Mouse (Mus musculus) embryonic facial prominence, embryonic 13.5 days (tissue): ENCODE results near the gene Dnaic1. TPM values are rescaled to one million over a fixed set of nuclear protein-coding genes. Genes with fewer than 3 reads are reported as not detected.
A peak's percentile ranks its signal among the peaks of the same experiment; 100 is the strongest.

Source experiments
- ATAC-seq: fragments of 200-750 bp; cut with Nextera tagmentation; 2 replicates; pipeline ENCODE4 v1.8.0; 2017; ENCODE audit warnings: low read depth; ENCODE audit not compliant: insufficient number of reproducible peaks, insufficient read depth, low FRiP score, low TSS enrichment
- H3K27ac ChIP-seq: fragments of 300-500 bp; sonication (generic); 2 replicates; pipeline ENCODE4 v1.5.1; 2015; ENCODE audit warnings: moderate library complexity, mild to moderate bottlenecking, inconsistent platforms
- H3K27me3 ChIP-seq: fragments of 300-500 bp; sonication (generic); 2 replicates; pipeline ENCODE4 v1.6.1; 2015; ENCODE audit warnings: mild to moderate bottlenecking, inconsistent platforms
- H3K36me3 ChIP-seq: fragments of 300-500 bp; sonication (generic); 2 replicates; pipeline ENCODE4 v1.6.1; 2015; ENCODE audit warnings: mild to moderate bottlenecking, inconsistent platforms
- H3K4me1 ChIP-seq: fragments of 300-500 bp; sonication (generic); 2 replicates; pipeline ENCODE4 v1.6.1; 2015; ENCODE audit warnings: inconsistent platforms
- H3K4me2 ChIP-seq: fragments of 300-500 bp; sonication (generic); 2 replicates; pipeline ENCODE4 v1.6.1; 2015; ENCODE audit warnings: moderate library complexity, mild to moderate bottlenecking, inconsistent platforms
- H3K4me3 ChIP-seq: fragments of 300-500 bp; sonication (generic); 2 replicates; pipeline ENCODE4 v1.5.1; 2015; ENCODE audit warnings: mild to moderate bottlenecking, inconsistent platforms
- H3K9ac ChIP-seq: fragments of 300-500 bp; sonication (generic); 2 replicates; pipeline ENCODE4 v1.6.1; 2015; ENCODE audit warnings: mild to moderate bottlenecking, inconsistent platforms
- H3K9me3 ChIP-seq: fragments of 300-500 bp; sonication (generic); 2 replicates; pipeline ENCODE4 v1.6.1; 2016; ENCODE audit warnings: inconsistent platforms
- WGBS: fragments of 180-500 bp; shearing (Covaris S2); methylation state at CpG from one replicate; pipeline ENCODE4 v1.1.7; 2015; ENCODE audit warnings: mixed read lengths; 5-methylcytosine and 5-hydroxymethylcytosine counted together
- polyA plus RNA-seq: library from polyadenylated mRNA; unstranded; fragments of >200 nt; fragmentation: Nextera tagmentation; extraction: Ambion mirVana; gene quantifications from 2 replicates; pipeline ENCODE4 v1.2.1, GENCODE M21; 2015

Dnaic1 gene
- polyA plus RNA-seq, 1 experiment from 2014 or later = 1.3 TPM

DNA sequence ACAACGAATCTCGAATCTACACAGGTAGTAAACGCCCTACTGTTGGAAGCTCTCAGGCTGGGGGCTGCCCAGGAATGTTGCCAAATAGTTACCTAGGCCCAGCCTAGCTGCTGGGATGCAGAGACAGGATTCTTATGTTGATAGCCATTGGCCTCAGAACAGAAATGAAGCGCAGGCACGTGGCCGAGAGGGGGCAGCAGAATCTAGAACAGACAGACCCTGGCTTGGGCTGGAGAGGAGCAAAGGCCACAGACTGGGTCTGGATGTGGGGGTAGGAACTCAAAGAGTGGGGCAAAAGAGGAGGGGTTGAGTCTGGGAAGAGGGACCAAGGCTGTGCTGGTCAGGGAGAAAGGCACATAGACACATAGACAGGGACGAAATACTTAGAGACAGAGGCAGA, 84.6 kb downstream of the Dnaic1 start:
- H3K4me2 ChIP-seq = no peak overlapping the region
- H3K36me3 ChIP-seq = peaks cover 10% of the 10 kb centered on the region
- ATAC-seq = no peak
- H3K9me3 ChIP-seq = no peaks in the 10 kb centered on the region
- no peak overlapping the region for H3K4me3 ChIP-seq
- H3K27me3 ChIP-seq = peaks cover 7% of the 10 kb centered on the region; the same call in 1 of the 2 replicates
- H3K4me1 ChIP-seq = peaks cover 32% of the 10 kb centered on the region
- WGBS = 10% methylated on average over 7 of the region's 7 CpGs
- H3K27ac ChIP-seq = no peak overlapping the region
- H3K9ac ChIP-seq = no peak overlapping the region

GRCm38 (mm10) chr4:41655525-41655924, 86.0 kb downstream of the Dnaic1 start:
- 44% methylated on average over 2 of the region's 2 CpGs for WGBS

DNA sequence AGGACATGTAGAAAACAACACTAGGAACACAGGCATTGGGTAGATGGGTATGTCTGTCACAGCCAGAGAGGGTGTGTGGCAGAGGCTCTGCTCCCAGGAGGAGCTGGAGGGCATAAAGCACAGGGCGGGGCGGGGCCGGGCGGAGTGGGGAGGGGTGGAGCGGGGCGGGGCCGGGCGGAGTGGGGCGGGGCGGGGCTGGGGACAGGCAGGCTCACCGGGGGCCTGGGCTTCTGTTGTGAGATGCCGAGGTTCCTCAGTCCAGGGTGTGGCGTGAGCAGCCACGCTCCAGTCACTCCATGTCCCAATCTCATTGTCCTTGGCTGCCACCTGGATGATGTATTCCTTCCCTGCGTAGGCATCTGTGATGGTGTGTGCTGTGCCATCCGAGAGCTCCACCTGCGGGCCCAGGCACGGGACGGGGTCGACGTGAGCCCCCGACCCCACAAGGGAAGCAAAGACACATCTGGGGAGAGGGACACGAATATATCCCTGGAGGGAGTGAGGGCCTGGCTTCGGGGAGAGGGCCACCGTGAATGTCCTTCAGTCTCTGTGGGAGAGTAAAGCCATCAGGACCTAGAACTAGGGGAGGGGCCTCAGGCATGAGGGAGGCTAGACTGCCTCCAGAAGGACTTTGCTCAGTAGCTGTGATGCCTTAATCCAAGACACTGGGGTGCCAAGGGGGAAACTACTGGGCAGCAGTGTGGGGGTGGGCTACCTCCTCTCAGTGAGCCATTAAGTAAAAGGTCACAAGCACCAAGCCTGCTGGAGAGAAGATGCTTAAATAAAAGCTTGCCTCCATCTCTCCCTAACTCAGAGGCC, 89.2 kb downstream of the Dnaic1 start:
- H3K9me3 ChIP-seq = no peaks in the 10 kb centered on the region
- H3K4me1 ChIP-seq = peaks cover 63% of the 10 kb centered on the region
- H3K27ac ChIP-seq = no peak overlapping the region
- H3K4me3 ChIP-seq = no peak overlapping the region
- H3K27me3 ChIP-seq = peaks cover 27% of the 10 kb centered on the region
- ATAC-seq = no peak
- H3K36me3 ChIP-seq = peaks cover 13% of the 10 kb centered on the region
- WGBS = 16% methylated on average over 25 of the region's 25 CpGs
- peak overlapping the region; percentile 37 for H3K4me2 ChIP-seq
- H3K9ac ChIP-seq = no peak overlapping the region

More at GRCm38 (mm10) chr4:41655525-41655924, 86.0 kb downstream of the Dnaic1 start:
- peaks cover 44% of the 10 kb centered on the region for H3K4me1 ChIP-seq
- no peaks in the 10 kb centered on the region for H3K9me3 ChIP-seq
- no peak overlapping the region for H3K9ac ChIP-seq
- peaks cover 13% of the 10 kb centered on the region for H3K27me3 ChIP-seq
- no peak overlapping the region for H3K4me2 ChIP-seq
- no peak overlapping the region for H3K27ac ChIP-seq
- no peak for ATAC-seq
- no peak overlapping the region for H3K4me3 ChIP-seq
- peaks cover 10% of the 10 kb centered on the region for H3K36me3 ChIP-seq

DNA sequence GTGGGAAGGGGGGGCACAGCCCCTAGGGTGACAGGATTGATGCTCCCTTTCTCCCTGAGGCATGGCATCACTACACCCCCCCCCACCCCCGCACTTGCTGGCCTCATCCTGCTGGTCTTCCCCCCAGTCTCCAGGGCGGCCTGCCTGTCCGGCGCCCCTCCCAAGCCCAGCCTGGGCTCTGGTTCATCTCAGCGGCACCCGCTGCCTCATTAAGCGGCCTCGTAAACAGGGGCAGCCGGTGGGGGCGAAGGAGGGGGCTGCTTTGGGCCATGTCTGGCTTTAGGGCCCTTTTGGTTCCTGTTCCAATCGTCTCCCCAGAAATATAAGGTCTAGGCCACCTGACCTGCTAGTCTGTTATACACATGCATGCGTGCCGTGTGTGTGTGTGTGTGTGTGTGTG, 90.0 kb downstream of the Dnaic1 start:
- 67% methylated on average over 13 of the region's 13 CpGs for WGBS

DNA sequence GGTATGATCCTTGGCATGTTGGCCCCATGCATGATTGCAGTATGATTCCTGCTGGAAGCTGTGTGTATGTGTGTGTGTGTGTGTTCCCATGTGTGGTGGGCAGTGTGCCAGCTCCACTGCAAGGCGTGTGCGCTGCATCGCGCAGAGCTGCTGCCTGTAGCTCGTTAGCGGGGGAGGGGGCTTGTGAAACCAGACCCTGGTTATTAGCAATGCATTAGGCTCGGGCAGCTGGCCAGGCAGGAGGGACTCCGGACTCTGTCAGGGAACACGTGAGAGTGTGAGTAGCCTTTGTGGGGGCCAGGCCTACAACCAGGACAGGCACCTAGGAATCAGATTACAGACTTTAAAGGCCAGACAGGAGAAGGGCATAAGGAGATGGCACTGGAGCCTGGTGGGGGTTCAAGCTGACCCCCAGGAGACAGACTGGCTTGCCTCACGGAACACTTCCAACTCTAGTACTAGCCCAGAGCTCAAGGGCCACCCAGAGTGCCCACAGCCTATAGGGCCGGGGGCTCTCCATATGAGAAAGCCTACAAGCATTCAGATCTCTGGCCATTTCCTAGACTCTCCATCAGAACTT, 91.4 kb downstream of the Dnaic1 start:
- Histone ChIP-seq H3K27me3 (peaks cover 27% of the 10 kb centered on the region), H3K4me1 (peaks cover 77% of the 10 kb centered on the region)

More for the DNA sequence above, 90.0 kb downstream of the Dnaic1 start:
- peaks cover 23% of the 10 kb centered on the region for H3K27me3 ChIP-seq
- peaks cover 71% of the 10 kb centered on the region for H3K4me1 ChIP-seq
- no peaks in the 10 kb centered on the region for H3K9me3 ChIP-seq
- H3K9ac ChIP-seq = no peak overlapping the region
- H3K27ac ChIP-seq = no peak overlapping the region
- H3K36me3 ChIP-seq = peaks cover 16% of the 10 kb centered on the region
- no peak overlapping the region for H3K4me3 ChIP-seq
- no peak for ATAC-seq
- no peak overlapping the region for H3K4me2 ChIP-seq

GRCm38 (mm10) chr4:41662723-41663122, 93.1 kb downstream of the Dnaic1 start:
- H3K4me2 ChIP-seq = no peak overlapping the region
- 68% methylated on average over 11 of the region's 11 CpGs for WGBS
- peaks cover 77% of the 10 kb centered on the region for H3K4me1 ChIP-seq
- no peak overlapping the region for H3K4me3 ChIP-seq
- H3K27me3 ChIP-seq = peaks cover 24% of the 10 kb centered on the region
- ATAC-seq = no peak
- no peaks in the 10 kb centered on the region for H3K9me3 ChIP-seq
- peaks cover 13% of the 10 kb centered on the region for H3K36me3 ChIP-seq
- H3K27ac ChIP-seq = no peak overlapping the region
- H3K9ac ChIP-seq = no peak overlapping the region

More for the DNA sequence above, 91.4 kb downstream of the Dnaic1 start:
- peaks cover 16% of the 10 kb centered on the region for H3K36me3 ChIP-seq
- H3K4me3 ChIP-seq = no peak overlapping the region
- peak; percentile 39; the same call in 1 of the 2 replicates for ATAC-seq
- peak overlapping the region; percentile 18; the same call in 1 of the 2 replicates for H3K27ac ChIP-seq
- WGBS = 15% methylated on average over 11 of the region's 11 CpGs
- H3K9ac ChIP-seq = 0 out of 2 replicates have a peak overlapping the region, but pooled peaks have one; percentile 32
- no peak overlapping the region for H3K4me2 ChIP-seq
- no peaks in the 10 kb centered on the region for H3K9me3 ChIP-seq

GRCm38 (mm10) chr4:41663614-41664013, 94.0 kb downstream of the Dnaic1 start:
- Histone ChIP-seq H3K4me1 (peaks cover 70% of the 10 kb centered on the region), H3K36me3 (peaks cover 7% of the 10 kb centered on the region; the same call in 1 of the 2 replicates), H3K4me2 (no peak overlapping the region), H3K27me3 (peaks cover 24% of the 10 kb centered on the region), H3K9ac (no peak overlapping the region), H3K9me3 (no peaks in the 10 kb centered on the region), H3K4me3 (no peak overlapping the region), H3K27ac (no peak overlapping the region)
- no peak for ATAC-seq
- WGBS = 31% methylated on average over 9 of the region's 9 CpGs

DNA sequence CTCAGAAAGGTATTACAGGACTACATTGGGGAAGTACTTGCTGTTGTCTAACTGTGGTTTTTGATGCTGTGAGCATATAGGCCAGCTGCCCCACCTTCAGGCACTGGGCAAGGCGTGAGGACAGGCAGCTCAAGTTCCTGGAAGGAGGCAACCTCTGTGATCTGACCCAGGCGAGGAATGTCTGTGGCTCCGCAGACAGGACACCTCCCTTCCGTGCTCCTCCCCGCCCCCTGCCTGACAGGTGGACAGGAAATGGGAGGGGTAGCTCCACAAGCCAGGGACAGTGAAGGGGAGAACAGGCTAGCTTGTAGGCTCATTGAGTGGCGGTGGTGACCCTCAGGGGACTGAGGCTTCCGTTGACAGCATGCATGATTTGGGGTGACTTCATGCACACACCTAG, 95.0 kb downstream of the Dnaic1 start:
- Histone ChIP-seq H3K9me3 (no peaks in the 10 kb centered on the region), H3K9ac (0 out of 2 replicates have a peak overlapping the region, but pooled peaks have one; percentile 49), H3K27ac (no peak overlapping the region), H3K4me1 (peaks cover 61% of the 10 kb centered on the region), H3K4me2 (no peak overlapping the region), H3K4me3 (no peak overlapping the region), H3K36me3 (peaks cover 7% of the 10 kb centered on the region; the same call in 1 of the 2 replicates), H3K27me3 (peaks cover 20% of the 10 kb centered on the region)
- 25% methylated on average over 7 of the region's 7 CpGs for WGBS
- ATAC-seq = no peak

DNA sequence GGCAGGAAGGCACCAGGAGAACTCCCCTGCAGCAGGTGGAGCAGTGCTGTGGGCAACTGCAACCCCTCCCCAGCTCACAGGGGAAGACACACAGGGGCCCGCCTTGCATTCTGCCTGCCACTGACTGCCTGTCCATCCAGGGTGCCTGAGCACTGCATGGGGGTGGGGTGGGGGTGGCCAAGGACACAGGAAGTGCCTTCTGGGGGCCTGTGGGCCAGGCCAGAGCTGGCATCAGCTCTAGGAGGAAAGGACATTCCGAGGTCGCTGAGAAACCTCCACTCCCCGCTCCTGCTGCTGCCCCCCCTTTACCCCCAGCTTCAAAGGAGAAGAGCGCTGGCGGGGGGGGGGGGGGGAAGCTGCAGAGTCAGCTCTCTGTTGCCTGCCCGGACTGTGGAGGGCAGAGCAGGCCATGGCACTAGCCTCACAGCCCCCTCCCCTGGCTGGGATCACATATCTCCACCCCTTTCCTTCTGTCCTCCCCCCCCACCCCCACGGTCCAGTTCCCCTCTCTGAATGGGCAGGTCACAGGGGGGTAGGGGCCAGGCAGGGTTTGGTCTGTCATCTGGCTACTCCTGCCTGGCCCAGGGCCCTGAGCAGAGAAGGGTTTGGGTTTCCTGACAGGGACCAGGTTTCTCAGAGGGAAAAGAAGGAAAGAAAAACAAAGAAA, 95.6 kb downstream of the Dnaic1 start:
- H3K4me2 ChIP-seq = peak overlapping the region; percentile 7; the same call in 1 of the 2 replicates
- no peak overlapping the region for H3K4me3 ChIP-seq
- H3K36me3 ChIP-seq = peaks cover 7% of the 10 kb centered on the region; the same call in 1 of the 2 replicates
- H3K27ac ChIP-seq = peak overlapping the region; percentile 28; the same call in 1 of the 2 replicates
- H3K27me3 ChIP-seq = peaks cover 18% of the 10 kb centered on the region
- no peaks in the 10 kb centered on the region for H3K9me3 ChIP-seq
- ATAC-seq = no peak
- WGBS = 0% methylated on average over 5 of the region's 8 CpGs
- peaks cover 55% of the 10 kb centered on the region for H3K4me1 ChIP-seq
- peak overlapping the region; percentile 49; the same call in 1 of the 2 replicates for H3K9ac ChIP-seq

DNA sequence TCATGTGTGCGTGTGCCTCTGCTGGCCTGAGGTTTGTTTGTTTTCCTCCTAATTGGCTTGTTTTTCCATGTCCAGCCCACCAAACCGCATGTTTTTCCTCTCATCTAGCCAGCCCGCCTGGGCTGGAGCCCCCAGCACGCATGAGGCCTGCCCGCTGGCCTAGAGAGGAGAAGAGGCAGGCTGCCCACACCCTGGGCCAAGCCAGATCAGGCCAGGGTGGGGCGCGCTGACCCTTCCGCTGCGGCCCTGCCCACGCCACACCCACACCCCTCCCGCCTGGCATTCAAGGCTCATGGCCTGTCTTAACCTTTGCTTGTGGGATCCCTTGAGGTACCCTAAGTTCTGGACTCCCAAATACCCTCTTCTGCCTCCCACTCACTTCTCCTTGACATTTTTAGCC, 97.1 kb downstream of the Dnaic1 start:
- Histone ChIP-seq H3K4me2 (no peak overlapping the region), H3K4me1 (peaks cover 44% of the 10 kb centered on the region), H3K9me3 (no peaks in the 10 kb centered on the region), H3K27ac (no peak overlapping the region), H3K36me3 (peaks cover 7% of the 10 kb centered on the region; the same call in 1 of the 2 replicates), H3K9ac (no peak overlapping the region), H3K27me3 (peaks cover 18% of the 10 kb centered on the region), H3K4me3 (no peak overlapping the region)
- 83% methylated on average over 11 of the region's 11 CpGs for WGBS
- no peak for ATAC-seq

- Histone ChIP-seq H3K4me2 (no peak overlapping the region), H3K4me3 (no peak overlapping the region), H3K9me3 (no peaks in the 10 kb centered on the region), H3K4me1 (peaks cover 22% of the 10 kb centered on the region), H3K27ac (no peak overlapping the region), H3K9ac (no peak overlapping the region), H3K36me3 (no peaks in the 10 kb centered on the region), H3K27me3 (peaks cover 4% of the 10 kb centered on the region; the same call in 1 of the 2 replicates)
- ATAC-seq = no peak
- 90% methylated on average over 18 of the region's 18 CpGs for WGBS
Measured at GRCm38 (mm10) chr4:41670836-41671235, 101.3 kb downstream of the Dnaic1 start.
